Mouse (Mus musculus) hindbrain, embryonic 14.5 days (tissue): ENCODE results near the gene Trpv2. TPM values are rescaled to one million over a fixed set of nuclear protein-coding genes. Genes with fewer than 3 reads are reported as not detected.
A peak's percentile ranks its signal among the peaks of the same experiment; 100 is the strongest.

Source experiments
- ATAC-seq: fragments of 200-750 bp; cut with Nextera tagmentation; 2 replicates; pipeline ENCODE4 v1.8.0; 2017; ENCODE audit warnings: moderate number of reproducible peaks, mild to moderate bottlenecking, moderate TSS enrichment, moderate library complexity; ENCODE audit not compliant: low FRiP score
- DNase-seq: peaks from one replicate; pipeline ENCODE4 v3.0.0-alpha.2; 2015; ENCODE audit warnings: low spot score
- H3K27ac ChIP-seq: fragments of 300-500 bp; sonication (generic); 2 replicates; pipeline ENCODE4 v1.5.1; 2014; ENCODE audit warnings: mild to moderate bottlenecking, moderate library complexity
- H3K27me3 ChIP-seq: fragments of 300-500 bp; sonication (generic); 2 replicates; pipeline ENCODE4 v1.6.1; 2014; ENCODE audit warnings: mild to moderate bottlenecking, low read length, mixed read lengths; ENCODE audit not compliant: control insufficient read depth, insufficient read depth
- H3K36me3 ChIP-seq: fragments of 300-500 bp; sonication (generic); replicated peaks from 2 replicates; pipeline ENCODE4 v1.6.1; 2014; ENCODE audit not compliant: control insufficient read depth, insufficient read depth
- H3K4me1 ChIP-seq: fragments of 300-500 bp; sonication (generic); replicated peaks from 2 replicates; pipeline ENCODE4 v1.6.1; 2014; ENCODE audit warnings: antibody characterized with exemption, low read length, mixed read lengths; ENCODE audit not compliant: control insufficient read depth, insufficient read depth
- H3K4me2 ChIP-seq: fragments of 300-500 bp; sonication (generic); replicated peaks from 2 replicates; pipeline ENCODE4 v1.6.1; 2014; ENCODE audit warnings: mild to moderate bottlenecking, moderate library complexity
- H3K4me3 ChIP-seq: fragments of 300-500 bp; sonication (generic); replicated peaks from 2 replicates; pipeline ENCODE4 v1.5.1; 2014; ENCODE audit warnings: mild to moderate bottlenecking, low read length
- H3K9ac ChIP-seq: fragments of 300-500 bp; sonication (generic); 2 replicates; pipeline ENCODE4 v1.6.1; 2014
- H3K9me3 ChIP-seq: fragments of 300-500 bp; sonication (generic); 2 replicates; pipeline ENCODE4 v1.6.1; 2016; ENCODE audit warnings: low read length; ENCODE audit not compliant: control insufficient read depth
- WGBS: fragments of 180-500 bp; shearing (Covaris S2); extraction: QIAGEN DNeasy Blood & Tissue Kit; methylation state at CpG from one replicate; pipeline ENCODE4 v1.1.7; 2014; 5-methylcytosine and 5-hydroxymethylcytosine counted together
- polyA plus RNA-seq: library from polyadenylated mRNA; unstranded; fragments of >200 nt; fragmentation: Nextera tagmentation; extraction: Ambion mirVana; gene quantifications from 2 replicates; pipeline ENCODE4 v1.2.1, GENCODE M21; 2014

Gene Trpv2
- polyA plus RNA-seq, 1 experiment from 2014 or later = 22.6 TPM

DNA sequence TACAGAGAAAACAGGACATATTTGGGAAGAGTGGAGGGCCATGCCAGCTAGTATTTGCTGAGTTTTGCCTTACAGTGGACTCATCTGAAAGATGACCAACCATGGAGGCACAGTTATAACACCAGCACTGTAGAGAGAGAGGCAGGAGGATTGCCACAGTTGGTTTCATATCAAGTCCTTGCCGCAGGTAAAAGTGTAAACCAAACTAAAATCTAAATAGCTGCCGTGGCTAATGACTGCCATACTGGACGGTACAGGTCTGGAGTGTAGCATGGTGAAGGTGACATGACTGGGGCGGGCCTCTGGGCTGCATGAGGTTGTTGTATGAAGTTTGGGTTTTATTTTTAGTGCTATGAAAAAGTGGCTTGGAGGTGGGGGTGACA lies 408 bp downstream of the Trpv2 start:
- Histone ChIP-seq H3K9ac (no peak overlapping the region), H3K9me3 (no peaks in the 10 kb centered on the region), H3K4me1 (no peaks in the 10 kb centered on the region; the same call in none of the 2 replicates), H3K27ac (no peak overlapping the region), H3K27me3 (no peaks in the 10 kb centered on the region), H3K36me3 (peaks cover 10% of the 10 kb centered on the region; the same call in 1 of the 2 replicates), H3K4me2 (no peak overlapping the region), H3K4me3 (no peak overlapping the region)
- DNase-seq = no peak
- WGBS = 86% methylated on average over 4 of the region's 4 CpGs
- ATAC-seq = no peak

DNA sequence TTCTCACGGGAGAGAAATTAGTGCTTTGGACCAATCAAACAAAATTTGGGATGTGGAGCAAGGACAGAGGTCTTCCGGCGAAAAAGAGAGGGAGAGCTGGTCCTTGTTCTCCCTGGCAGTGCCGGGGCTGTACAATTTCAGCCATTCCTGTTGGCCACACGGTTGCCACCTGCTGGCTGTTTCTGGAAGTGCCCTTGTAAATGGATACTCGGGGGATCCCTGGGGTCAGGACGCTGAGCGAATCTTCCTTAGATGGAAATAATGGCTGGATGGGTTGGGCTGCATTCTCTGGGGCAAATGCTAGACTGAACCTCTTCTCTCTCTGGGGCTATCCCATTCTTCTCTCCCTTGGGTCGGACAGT lies 992 bp downstream of the Trpv2 start:
- Histone ChIP-seq H3K9ac (peak overlapping the region; percentile 63), H3K4me1 (no peaks in the 10 kb centered on the region; the same call in none of the 2 replicates), H3K9me3 (no peaks in the 10 kb centered on the region), H3K27ac (peak overlapping the region; percentile 75), H3K36me3 (peaks cover 10% of the 10 kb centered on the region; the same call in 1 of the 2 replicates), H3K4me2 (peak overlapping the region; percentile 76), H3K27me3 (no peaks in the 10 kb centered on the region), H3K4me3 (peak overlapping the region; percentile 41)
- peak; percentile 82 for ATAC-seq
- peak; percentile 94 for DNase-seq
- 2% methylated on average over 9 of the region's 9 CpGs for whole genome bisulfite sequencing

DNA sequence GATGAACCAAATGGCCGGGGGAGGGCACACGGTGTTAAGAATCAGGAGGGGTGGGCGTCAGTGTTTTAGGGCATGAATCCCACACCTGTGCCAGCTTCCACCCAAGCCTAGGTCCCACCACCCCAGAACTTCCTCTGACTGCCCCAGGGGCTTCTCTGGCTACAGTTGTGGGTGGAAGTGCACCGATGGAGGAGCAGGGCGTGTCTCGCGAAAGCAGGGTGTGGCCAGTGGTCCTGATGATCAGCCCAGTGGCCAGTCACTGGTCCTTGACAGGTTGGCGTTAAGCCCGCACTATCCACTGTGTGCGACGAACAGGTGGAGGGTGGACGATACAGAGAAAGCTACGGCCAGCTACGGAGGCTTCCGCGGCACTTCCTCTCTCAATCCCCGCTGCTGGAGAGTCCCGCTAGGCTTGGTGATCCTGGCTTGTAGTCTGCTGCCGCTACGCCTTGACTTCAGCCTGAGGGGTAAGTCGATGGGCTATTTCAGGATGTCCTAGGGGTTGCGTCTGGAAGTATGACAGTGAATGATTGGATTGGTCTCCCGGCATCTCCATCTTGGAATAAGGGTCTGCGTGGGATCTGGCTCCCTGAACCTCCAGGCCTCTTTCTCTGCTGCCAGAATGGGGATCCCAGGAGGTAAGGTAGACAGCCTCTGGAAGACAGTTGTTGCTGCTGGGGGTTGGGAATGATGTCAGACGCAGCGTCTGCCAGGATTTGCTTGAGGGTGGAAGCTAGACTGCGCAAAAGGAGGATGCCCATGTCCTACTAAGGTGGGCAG lies 1.6 kb downstream of the Trpv2 start:
- Histone ChIP-seq H3K27ac (peak overlapping the region; percentile 75), H3K9me3 (no peaks in the 10 kb centered on the region), H3K4me1 (no peaks in the 10 kb centered on the region; the same call in none of the 2 replicates), H3K27me3 (no peaks in the 10 kb centered on the region), H3K4me3 (peak overlapping the region; percentile 41), H3K9ac (peak overlapping the region; percentile 63), H3K4me2 (peak overlapping the region; percentile 76), H3K36me3 (peaks cover 10% of the 10 kb centered on the region; the same call in 1 of the 2 replicates)
- WGBS = 5% methylated on average over 27 of the region's 27 CpGs
- ATAC-seq (peak; percentile 77; the same call in 1 of the 2 replicates), DNase-seq (peak; percentile 53)

DNA sequence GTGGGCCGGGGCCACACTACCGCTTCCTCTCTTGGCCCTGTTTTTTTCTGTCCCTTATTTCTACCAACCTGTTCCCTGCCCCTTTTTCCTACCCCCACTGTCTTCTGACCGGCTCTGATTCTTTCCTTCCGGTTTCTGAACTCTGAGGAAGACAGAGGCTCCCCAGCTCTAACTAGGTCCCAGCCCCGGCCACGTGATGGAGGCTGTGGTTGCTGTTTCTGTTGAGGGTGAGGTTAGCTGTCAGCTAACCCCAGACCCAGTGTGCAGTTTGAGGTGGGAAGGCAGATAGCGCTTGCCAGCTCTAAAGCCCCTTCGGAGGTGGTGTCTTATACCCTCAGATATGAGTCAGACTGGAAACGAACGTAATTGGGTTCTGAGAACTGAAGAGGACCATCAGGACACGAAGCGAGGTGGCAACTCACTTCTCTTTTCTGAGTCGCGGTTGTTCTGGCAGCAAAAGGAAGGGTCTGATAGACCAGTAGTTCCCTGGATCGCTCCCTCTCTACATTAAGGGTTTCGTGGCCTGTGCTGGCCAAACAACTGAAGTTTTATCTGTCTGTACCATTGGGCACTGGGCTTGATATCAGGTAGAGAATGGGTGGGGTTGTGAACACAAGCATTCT lies 2.4 kb downstream of the Trpv2 start:
- Histone ChIP-seq H3K9ac (peak overlapping the region; percentile 63), H3K9me3 (no peaks in the 10 kb centered on the region), H3K4me2 (peak overlapping the region; percentile 76), H3K36me3 (peaks cover 16% of the 10 kb centered on the region; the same call in 1 of the 2 replicates), H3K4me1 (no peaks in the 10 kb centered on the region; the same call in none of the 2 replicates), H3K27ac (peak overlapping the region; percentile 75; the same call in 1 of the 2 replicates), H3K27me3 (no peaks in the 10 kb centered on the region), H3K4me3 (peak overlapping the region; percentile 41)
- ATAC-seq (no peak), DNase-seq (no peak)
- 66% methylated on average over 16 of the region's 16 CpGs for WGBS

DNA sequence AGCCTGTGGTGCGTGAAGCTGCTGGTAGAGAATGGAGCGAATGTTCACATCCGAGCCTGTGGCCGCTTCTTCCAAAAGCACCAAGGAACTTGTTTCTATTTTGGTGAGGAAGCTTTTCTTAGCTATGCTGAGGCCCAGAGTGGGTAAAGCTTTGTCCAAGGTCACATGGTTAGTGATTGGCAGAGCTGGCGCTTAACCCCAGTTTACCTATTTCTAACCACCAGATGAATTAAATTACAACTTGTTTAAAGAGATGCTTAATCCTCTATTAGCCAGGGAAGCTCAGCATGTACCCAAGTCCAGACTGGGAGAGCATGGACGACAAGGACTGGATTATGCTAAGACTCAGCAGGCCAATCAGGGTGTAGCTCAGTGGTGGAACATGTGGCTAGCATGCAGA lies 8.7 kb downstream of the Trpv2 start:
- Histone ChIP-seq H3K36me3 (peaks cover 27% of the 10 kb centered on the region), H3K9ac (no peak overlapping the region), H3K4me2 (no peak overlapping the region), H3K4me1 (no peaks in the 10 kb centered on the region), H3K27ac (no peak overlapping the region), H3K4me3 (no peak overlapping the region), H3K9me3 (no peaks in the 10 kb centered on the region), H3K27me3 (no peaks in the 10 kb centered on the region)
- WGBS = 64% methylated on average over 6 of the region's 6 CpGs
- no peak for DNase-seq
- no peak for ATAC-seq

DNA sequence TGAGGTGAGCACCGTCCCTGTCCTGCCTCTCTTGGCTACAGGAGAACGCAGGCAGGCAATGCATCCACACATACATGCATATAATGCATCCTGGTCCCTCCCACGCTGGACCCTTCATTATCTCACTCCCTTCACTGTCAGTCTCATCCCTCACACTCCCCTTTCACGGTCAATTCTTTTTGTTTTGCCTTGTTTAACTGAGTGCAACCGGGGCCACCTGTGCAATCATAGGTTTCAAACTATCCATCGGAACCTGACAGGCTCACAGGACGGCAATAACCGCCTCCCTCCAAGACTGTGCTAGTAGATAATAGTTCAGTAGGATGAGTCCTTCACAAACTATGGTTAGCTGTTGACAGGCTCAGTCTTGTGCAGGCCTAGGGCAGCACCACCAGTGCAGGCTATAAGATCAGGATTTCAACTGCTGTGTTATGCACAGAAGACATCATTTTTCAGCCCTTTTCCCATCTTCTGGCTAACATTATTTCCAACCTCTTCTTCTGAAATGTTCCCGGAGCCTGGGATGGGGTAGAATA lies 10.5 kb downstream of the Trpv2 start:
- H3K4me3 ChIP-seq = no peak overlapping the region
- H3K4me1 ChIP-seq = no peaks in the 10 kb centered on the region
- WGBS = 86% methylated on average over 9 of the region's 9 CpGs
- H3K27me3 ChIP-seq = no peaks in the 10 kb centered on the region
- peaks cover 30% of the 10 kb centered on the region for H3K36me3 ChIP-seq
- DNase-seq = no peak
- H3K9me3 ChIP-seq = no peaks in the 10 kb centered on the region
- H3K27ac ChIP-seq = no peak overlapping the region
- H3K9ac ChIP-seq = no peak overlapping the region
- H3K4me2 ChIP-seq = no peak overlapping the region
- no peak for ATAC-seq

DNA sequence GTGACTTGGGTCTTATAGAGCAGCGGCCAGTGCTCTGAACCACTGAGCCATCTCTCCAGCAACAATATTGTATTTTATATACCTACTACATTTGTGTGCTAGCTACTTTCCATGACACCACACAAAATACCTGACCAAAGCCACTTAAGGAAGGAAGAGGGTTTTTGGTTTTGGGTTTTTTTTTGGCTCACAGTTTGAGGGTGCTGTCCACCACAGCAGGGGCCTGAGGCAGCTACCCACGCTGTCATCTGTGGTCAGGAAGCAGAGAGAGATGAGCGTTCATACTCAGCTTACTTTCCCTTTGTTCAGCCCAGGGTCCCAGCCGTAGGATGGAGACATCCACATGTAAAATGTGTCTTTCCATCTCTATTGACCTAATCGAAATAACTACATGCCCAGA lies 12.7 kb downstream of the Trpv2 start:
- Histone ChIP-seq H3K27ac (no peak overlapping the region), H3K9me3 (no peaks in the 10 kb centered on the region), H3K36me3 (peaks cover 23% of the 10 kb centered on the region), H3K27me3 (no peaks in the 10 kb centered on the region), H3K4me2 (no peak overlapping the region), H3K9ac (no peak overlapping the region), H3K4me1 (no peaks in the 10 kb centered on the region), H3K4me3 (no peak overlapping the region)
- WGBS = 87% methylated on average over 5 of the region's 5 CpGs
- DNase-seq = no peak
- ATAC-seq = no peak

DNA sequence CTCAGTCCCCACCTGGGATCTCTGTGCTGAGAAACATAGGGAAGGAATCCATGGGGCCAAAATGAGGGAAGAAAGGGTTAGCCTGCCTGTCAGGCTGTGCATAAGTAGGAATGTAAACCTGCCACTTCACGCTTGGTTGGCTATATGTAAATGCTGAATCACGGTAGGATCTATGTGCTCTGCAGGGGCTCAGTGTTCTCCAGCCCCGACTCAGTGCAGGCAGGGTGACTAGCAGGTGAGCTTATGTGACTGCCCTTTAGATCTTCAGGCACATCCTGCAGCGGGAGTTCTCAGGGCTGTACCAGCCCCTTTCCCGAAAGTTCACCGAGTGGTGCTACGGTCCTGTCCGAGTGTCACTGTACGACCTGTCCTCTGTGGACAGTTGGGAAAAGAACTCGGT lies 15.1 kb downstream of the Trpv2 start:
- H3K27ac ChIP-seq = no peak overlapping the region
- H3K36me3 ChIP-seq = peaks cover 23% of the 10 kb centered on the region
- no peak overlapping the region for H3K9ac ChIP-seq
- ATAC-seq (no peak), DNase-seq (no peak)
- H3K27me3 ChIP-seq = no peaks in the 10 kb centered on the region
- 80% methylated on average over 10 of the region's 10 CpGs for WGBS
- H3K4me1 ChIP-seq = no peaks in the 10 kb centered on the region
- H3K4me3 ChIP-seq = no peak overlapping the region
- no peaks in the 10 kb centered on the region for H3K9me3 ChIP-seq
- no peak overlapping the region for H3K4me2 ChIP-seq

DNA sequence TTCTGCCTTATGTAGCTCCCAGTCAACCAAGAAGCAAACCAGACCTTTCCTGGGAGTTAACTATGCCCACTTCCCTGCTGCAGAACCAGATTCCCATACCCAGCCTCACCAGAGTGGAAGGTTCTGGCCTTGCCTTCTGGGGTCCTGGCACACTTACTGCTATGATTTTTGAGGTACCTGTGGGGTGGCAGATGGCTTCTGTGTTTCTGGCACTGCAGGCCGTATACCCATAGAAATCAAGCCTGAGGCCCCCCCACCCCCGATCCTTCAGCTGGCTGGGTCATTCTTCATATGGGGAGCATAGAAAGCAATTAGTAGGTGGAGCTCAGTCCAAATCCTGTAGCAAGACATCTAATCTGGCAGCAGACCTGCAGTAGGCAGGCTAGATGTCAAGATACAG lies 16.7 kb downstream of the Trpv2 start:
- WGBS = 92% methylated on average over 2 of the region's 2 CpGs
- no peak overlapping the region for H3K4me3 ChIP-seq
- no peak overlapping the region for H3K9ac ChIP-seq
- H3K4me2 ChIP-seq = no peak overlapping the region
- no peak overlapping the region for H3K27ac ChIP-seq
- H3K4me1 ChIP-seq = no peaks in the 10 kb centered on the region
- no peaks in the 10 kb centered on the region for H3K27me3 ChIP-seq
- ATAC-seq (no peak), DNase-seq (no peak)
- H3K9me3 ChIP-seq = no peaks in the 10 kb centered on the region
- H3K36me3 ChIP-seq = peaks cover 23% of the 10 kb centered on the region; the same call in 1 of the 2 replicates
